Mouse (Mus musculus) midbrain, embryonic 10.5 days (tissue): ENCODE data around the gene Adam23. TPM values are rescaled to one million over a fixed set of nuclear protein-coding genes. Genes with fewer than 3 reads are reported as not detected.

Experiments used
- DNase-seq: peaks from one replicate; pipeline ENCODE4 v3.0.0-alpha.2; 2017; ENCODE audit warnings: low spot score
- H3K27ac ChIP-seq: fragments of 300-500 bp; sonication (generic); replicated peaks from 2 replicates; pipeline ENCODE4 v1.5.1; 2016; ENCODE audit warnings: mild to moderate bottlenecking
- H3K27me3 ChIP-seq: fragments of 300-500 bp; sonication (generic); 2 replicates; pipeline ENCODE4 v1.6.1; 2016; ENCODE audit warnings: low read depth, mild to moderate bottlenecking; ENCODE audit not compliant: poor library complexity, severe bottlenecking
- H3K36me3 ChIP-seq: fragments of 300-500 bp; sonication (generic); 2 replicates; pipeline ENCODE4 v1.6.1; 2016; ENCODE audit warnings: mild to moderate bottlenecking, moderate library complexity
- H3K4me1 ChIP-seq: fragments of 300-500 bp; sonication (generic); 2 replicates; pipeline ENCODE4 v1.6.1; 2016
- H3K4me3 ChIP-seq: fragments of 300-500 bp; sonication (generic); 2 replicates; pipeline ENCODE4 v1.5.1; 2016; ENCODE audit warnings: mild to moderate bottlenecking, moderate library complexity
- H3K9me3 ChIP-seq: fragments of 300-500 bp; sonication (generic); replicated peaks from 2 replicates; pipeline ENCODE4 v1.6.1; 2016; ENCODE audit warnings: mild to moderate bottlenecking
- WGBS: fragments of 180-500 bp; shearing (Covaris S2); methylation state at CpG from one replicate; pipeline ENCODE4 v1.1.7; 2016; 5-methylcytosine and 5-hydroxymethylcytosine counted together
- polyA plus RNA-seq: library from polyadenylated mRNA; unstranded; fragments of >200 nt; fragmentation: Nextera tagmentation; extraction: Ambion mirVana; gene quantifications from 2 replicates; pipeline ENCODE4 v1.2.1, GENCODE M21; 2016

The Adam23 gene
- polyA plus RNA-seq, 1 experiment from 2014 or later: 4.2 TPM

- H3K27ac ChIP-seq: 0 out of 2 replicates have a peak overlapping the region, but pooled peaks have one; percentile 25
- peak; percentile 41 for DNase-seq
- H3K4me1 ChIP-seq: peaks cover 22% of the 10 kb centered on the region
- H3K4me3 ChIP-seq: no peak overlapping the region
- H3K36me3 ChIP-seq: no peaks in the 10 kb centered on the region
- whole genome bisulfite sequencing: 40% methylated on average over 4 of the region's 4 CpGs
- H3K27me3 ChIP-seq: peaks cover 33% of the 10 kb centered on the region
- H3K9me3 ChIP-seq: no peaks in the 10 kb centered on the region
These were observed 118.2 kb downstream of the Adam23 start for GRCm38 (mm10) chr1:63563928-63564327.

- Histone ChIP-seq H3K27ac (peak overlapping the region; percentile 14; the same call in 1 of the 2 replicates), H3K27me3 (peaks cover 31% of the 10 kb centered on the region), H3K9me3 (no peaks in the 10 kb centered on the region), H3K4me3 (no peak overlapping the region), H3K36me3 (no peaks in the 10 kb centered on the region), H3K4me1 (peaks cover 22% of the 10 kb centered on the region)
- WGBS: 42% methylated on average over 7 of the region's 7 CpGs
- DNase-seq: no peak
These were observed 120.8 kb downstream of the Adam23 start for GRCm38 (mm10) chr1:63566501-63566900.

GRCm38 (mm10) chr1:63567031-63567430, 121.3 kb downstream of the Adam23 start:
- Histone ChIP-seq H3K4me1 (peaks cover 22% of the 10 kb centered on the region), H3K36me3 (no peaks in the 10 kb centered on the region), H3K27me3 (peaks cover 26% of the 10 kb centered on the region), H3K4me3 (no peak overlapping the region), H3K27ac (no peak overlapping the region), H3K9me3 (no peaks in the 10 kb centered on the region)
- 70% methylated on average over 4 of the region's 4 CpGs for WGBS
- no peak for DNase-seq

GRCm38 (mm10) chr1:63572229-63572628, 126.5 kb downstream of the Adam23 start:
- Histone ChIP-seq H3K27ac (peak overlapping the region; percentile 72; the same call in 1 of the 2 replicates), H3K36me3 (no peaks in the 10 kb centered on the region), H3K4me3 (no peak overlapping the region), H3K9me3 (no peaks in the 10 kb centered on the region), H3K27me3 (peaks cover 5% of the 10 kb centered on the region; the same call in 1 of the 2 replicates), H3K4me1 (peaks cover 30% of the 10 kb centered on the region)
- DNase-seq: no peak
- WGBS: 81% methylated on average over 7 of the region's 7 CpGs

DNA sequence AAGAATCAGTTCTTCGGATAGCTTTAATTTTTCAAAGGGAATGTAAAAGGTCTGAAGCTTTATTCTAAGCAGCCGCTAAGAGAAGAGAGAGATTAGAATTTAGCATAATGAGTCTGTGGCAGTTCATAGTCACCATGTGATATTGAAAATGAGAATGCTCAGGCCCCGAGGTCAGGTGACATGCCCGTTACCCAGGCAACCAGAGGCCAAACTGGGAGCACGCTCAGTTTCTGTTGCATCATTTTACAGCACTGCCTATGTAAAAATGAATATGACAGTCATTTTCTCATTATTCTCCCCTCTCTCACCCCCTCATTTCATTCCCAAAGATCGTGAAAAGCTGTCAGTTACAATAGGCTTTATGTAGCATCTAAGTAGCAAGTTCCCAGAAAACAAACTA, 127.7 kb downstream of the Adam23 start:
- peak overlapping the region; percentile 72 for H3K27ac ChIP-seq
- H3K4me1 ChIP-seq: peaks cover 30% of the 10 kb centered on the region
- DNase-seq: peak; percentile 56
- no peaks in the 10 kb centered on the region for H3K9me3 ChIP-seq
- H3K36me3 ChIP-seq: no peaks in the 10 kb centered on the region
- H3K4me3 ChIP-seq: no peak overlapping the region
- WGBS: 58% methylated on average over 6 of the region's 6 CpGs
- H3K27me3 ChIP-seq: no peaks in the 10 kb centered on the region

- peak overlapping the region; percentile 72 for H3K27ac ChIP-seq
These were observed 128.3 kb downstream of the Adam23 start for GRCm38 (mm10) chr1:63573864-63574611.

DNA sequence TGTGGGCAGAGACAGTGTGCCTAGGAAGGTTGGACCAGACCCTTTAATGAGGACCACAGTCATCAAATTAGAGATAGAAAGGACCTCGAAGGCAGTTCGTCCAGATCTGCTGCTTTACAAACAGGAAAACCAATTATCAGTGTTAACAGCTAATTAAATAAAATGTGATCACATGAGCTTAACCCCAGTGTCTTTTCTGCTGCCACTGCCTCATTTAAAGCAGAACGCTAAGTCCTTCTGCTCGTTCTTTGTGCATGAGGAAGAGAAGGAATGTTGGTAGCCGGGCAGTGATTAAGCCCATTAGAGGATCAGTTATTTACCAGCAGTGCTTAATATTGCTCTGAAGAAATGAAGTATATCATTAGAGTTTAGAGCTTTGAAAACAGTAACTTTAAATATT, 131.1 kb downstream of the Adam23 start:
- H3K4me1 ChIP-seq: peaks cover 30% of the 10 kb centered on the region
- H3K9me3 ChIP-seq: no peaks in the 10 kb centered on the region
- no peak overlapping the region for H3K27ac ChIP-seq
- no peaks in the 10 kb centered on the region for H3K27me3 ChIP-seq
- no peak for DNase-seq
- H3K36me3 ChIP-seq: no peaks in the 10 kb centered on the region
- no peak overlapping the region for H3K4me3 ChIP-seq
- 52% methylated on average over 5 of the region's 5 CpGs for WGBS

More at GRCm38 (mm10) chr1:63573864-63574611, 128.3 kb downstream of the Adam23 start:
- Histone ChIP-seq H3K9me3 (no peaks in the 10 kb centered on the region), H3K4me1 (peaks cover 30% of the 10 kb centered on the region), H3K36me3 (no peaks in the 10 kb centered on the region), H3K4me3 (no peak overlapping the region), H3K27me3 (no peaks in the 10 kb centered on the region)
- no peak for DNase-seq
- 81% methylated on average over 12 of the region's 12 CpGs for WGBS

GRCm38 (mm10) chr1:63579153-63579552, 133.5 kb downstream of the Adam23 start:
- Histone ChIP-seq H3K4me1 (peaks cover 10% of the 10 kb centered on the region), H3K27me3 (no peaks in the 10 kb centered on the region), H3K27ac (no peak overlapping the region), H3K4me3 (no peak overlapping the region), H3K36me3 (no peaks in the 10 kb centered on the region), H3K9me3 (no peaks in the 10 kb centered on the region)
- WGBS: 89% methylated on average over 8 of the region's 8 CpGs
- no peak for DNase-seq

DNA sequence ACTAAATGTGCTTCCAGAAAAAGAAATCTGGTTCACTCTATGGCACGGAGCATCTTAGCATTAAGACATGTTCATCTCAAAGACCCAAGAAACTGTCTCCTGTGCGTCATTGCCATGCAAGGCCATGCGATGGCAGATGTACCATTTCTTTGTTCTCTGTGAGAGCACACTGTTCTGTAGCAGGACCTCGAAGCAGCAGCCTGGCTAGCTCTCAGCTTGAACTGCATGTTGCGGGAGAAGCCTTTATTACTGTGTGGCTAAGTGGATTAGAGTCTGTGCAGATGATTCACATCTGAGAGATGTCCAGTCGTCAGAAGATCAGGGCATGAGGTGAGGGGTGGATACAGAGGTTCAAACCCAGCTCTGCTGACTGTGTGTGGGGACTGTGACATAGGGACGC, 141.2 kb downstream of the Adam23 start:
- no peak for DNase-seq
- peak overlapping the region; percentile 33 for H3K27ac ChIP-seq
- no peaks in the 10 kb centered on the region for H3K36me3 ChIP-seq
- no peaks in the 10 kb centered on the region for H3K27me3 ChIP-seq
- peaks cover 6% of the 10 kb centered on the region for H3K4me1 ChIP-seq
- no peak overlapping the region for H3K4me3 ChIP-seq
- H3K9me3 ChIP-seq: no peaks in the 10 kb centered on the region
- WGBS: 73% methylated on average over 7 of the region's 7 CpGs

DNA sequence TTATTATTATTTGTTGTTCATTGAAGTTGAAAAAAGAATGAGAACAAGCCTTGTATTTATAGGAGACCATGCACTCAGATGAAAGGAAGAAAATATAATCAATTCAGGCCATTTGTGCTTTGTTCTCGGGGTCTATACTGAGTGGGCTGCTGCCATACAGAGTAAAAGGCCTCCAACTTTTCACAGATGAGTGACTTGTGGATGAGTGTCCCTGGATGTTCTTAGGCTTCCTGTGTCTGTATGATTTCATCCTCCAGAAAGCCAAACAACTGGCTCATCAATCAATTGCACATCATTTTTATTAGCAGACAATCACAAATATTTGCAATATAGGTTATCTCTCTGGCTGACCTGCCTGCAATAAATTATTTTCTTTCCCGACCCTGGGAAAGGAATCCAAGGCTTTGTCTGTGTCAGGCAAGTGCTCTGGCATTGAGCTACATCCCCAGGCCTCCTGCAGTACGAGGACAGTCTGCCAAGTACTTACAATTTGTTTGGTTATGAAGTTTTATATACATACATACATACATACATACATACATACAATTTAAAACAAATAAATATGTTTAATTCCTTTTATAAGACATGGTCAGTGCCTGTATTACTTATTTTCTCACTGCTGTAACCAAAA, 158.3 kb downstream of the Adam23 start:
- no peak for DNase-seq
- no peaks in the 10 kb centered on the region for H3K27me3 ChIP-seq
- H3K4me1 ChIP-seq: no peaks in the 10 kb centered on the region
- no peak overlapping the region for H3K27ac ChIP-seq
- 66% methylated on average over 3 of the region's 3 CpGs for WGBS
- H3K36me3 ChIP-seq: no peaks in the 10 kb centered on the region
- no peak overlapping the region for H3K4me3 ChIP-seq
- H3K9me3 ChIP-seq: no peaks in the 10 kb centered on the region

DNA sequence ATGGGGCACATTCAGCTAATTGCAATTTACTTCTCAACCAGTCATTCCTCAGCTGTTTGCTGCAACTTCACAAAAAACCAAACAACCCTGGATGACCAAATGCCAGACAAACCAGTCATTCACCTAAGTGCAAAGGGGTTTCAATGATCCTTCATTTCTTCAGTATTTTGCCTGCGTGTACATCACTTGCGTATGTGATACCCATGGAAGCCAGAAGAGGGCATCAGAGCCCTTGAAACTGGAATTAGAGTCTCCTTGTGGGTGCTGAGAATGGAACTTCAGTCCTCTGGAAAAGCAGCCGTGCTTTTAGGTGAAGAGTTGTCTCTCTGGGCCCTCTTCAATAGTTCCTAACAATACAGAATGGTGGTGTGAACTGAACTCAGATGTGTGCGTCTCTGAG, 163.9 kb downstream of the Adam23 start:
- H3K4me3 ChIP-seq: no peak overlapping the region
- peaks cover 8% of the 10 kb centered on the region for H3K4me1 ChIP-seq
- H3K36me3 ChIP-seq: no peaks in the 10 kb centered on the region
- 91% methylated on average over 4 of the region's 4 CpGs for WGBS
- no peak for DNase-seq
- no peak overlapping the region for H3K27ac ChIP-seq
- H3K9me3 ChIP-seq: no peaks in the 10 kb centered on the region
- peaks cover 6% of the 10 kb centered on the region; the same call in 1 of the 2 replicates for H3K27me3 ChIP-seq

DNA sequence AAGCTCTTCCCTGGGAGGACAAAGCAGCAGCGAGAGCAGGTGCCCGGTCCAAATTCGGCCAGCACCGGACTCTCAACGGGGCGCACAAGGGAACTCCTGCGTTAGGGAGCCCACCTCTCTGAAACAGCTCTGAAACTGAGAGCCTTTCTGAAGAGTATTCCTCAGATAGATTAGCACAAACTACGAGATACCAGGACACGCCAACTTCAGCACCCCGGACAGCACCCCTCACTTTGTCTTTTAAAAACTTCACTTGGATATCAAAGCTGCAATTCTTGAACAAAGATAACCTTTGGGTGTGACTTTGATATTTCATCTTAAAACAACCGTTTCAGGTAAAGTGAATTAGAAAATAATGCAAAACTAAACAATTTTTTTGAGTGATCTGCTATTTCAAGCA, 168.9 kb downstream of the Adam23 start:
- 2% methylated on average over 11 of the region's 11 CpGs for WGBS
- H3K9me3 ChIP-seq: no peaks in the 10 kb centered on the region
- no peaks in the 10 kb centered on the region for H3K36me3 ChIP-seq
- H3K4me3 ChIP-seq: peak overlapping the region; percentile 27; the same call in 1 of the 2 replicates
- H3K4me1 ChIP-seq: peaks cover 8% of the 10 kb centered on the region
- H3K27me3 ChIP-seq: peaks cover 6% of the 10 kb centered on the region; the same call in 1 of the 2 replicates
- peak; percentile 57 for DNase-seq
- no peak overlapping the region for H3K27ac ChIP-seq

- Histone ChIP-seq H3K27ac (no peak within 1 kb of the TSS), H3K4me3 (no peak within 1 kb of the TSS), H3K4me1 (peaks cover 8% of the 10 kb centered on the region), H3K36me3 (no peaks in the 10 kb centered on the region), H3K9me3 (no peaks in the 10 kb centered on the region), H3K27me3 (peaks cover 6% of the 10 kb centered on the region; the same call in 1 of the 2 replicates)
- 79% methylated on average over 3 of the region's 3 CpGs for WGBS
- no peak for DNase-seq
These were observed 170.0 kb downstream of the Adam23 start, which contains the start of gene Gm39653 for GRCm38 (mm10) chr1:63615668-63616067. Gm39653 (plus strand) TSS chr1:63615968.
